Mouse (Mus musculus): ENCODE measurements around the gene Zbed5. TPM values are rescaled to one million over a fixed set of nuclear protein-coding genes. Genes with fewer than 3 reads are reported as not detected.
A peak's percentile ranks its signal among the peaks of the same experiment; 100 is the strongest.

Gene Zbed5
- total RNA-seq, 2 experiments from 2014 or later: 4.9 to 6.2 TPM

DNA sequence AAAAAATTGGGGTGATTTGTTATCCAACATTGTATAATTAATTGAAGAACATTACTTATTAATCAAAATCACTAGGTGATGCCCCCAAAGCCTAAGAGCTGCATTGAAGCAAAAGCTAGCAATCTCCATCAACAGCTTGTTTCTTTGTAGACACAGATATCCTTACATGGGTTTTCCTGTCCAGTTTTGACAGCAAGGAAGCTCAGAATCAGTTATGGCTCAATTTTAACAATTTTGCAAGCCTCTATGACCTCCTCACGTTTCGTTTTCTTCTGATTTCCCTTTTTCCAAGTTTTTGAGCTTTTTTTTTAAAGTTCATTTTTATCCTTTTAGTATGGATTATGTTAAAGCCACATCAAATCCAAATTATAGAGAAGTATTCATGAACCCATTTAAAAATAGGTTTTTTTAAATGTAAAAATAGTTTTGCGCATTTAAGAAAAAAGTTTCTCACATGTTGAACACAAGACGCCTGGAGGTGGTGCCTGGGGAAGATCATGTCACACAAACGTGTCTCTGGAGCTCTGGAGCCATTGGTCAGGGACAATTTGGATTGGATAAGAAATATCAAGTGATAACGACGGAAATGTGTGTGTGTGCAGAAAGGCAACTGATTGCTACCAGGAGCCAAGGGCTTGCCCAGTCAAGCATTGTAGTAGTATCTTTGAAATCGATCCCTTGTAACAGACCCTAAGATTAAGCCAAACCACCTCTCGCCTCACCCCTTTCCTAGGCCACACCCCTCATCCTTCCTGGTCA, 45.4 kb downstream of the Zbed5 start:
- DNase-seq (ENCODE audit: extremely low spot score in 1 of 2, low spot score in 2 of 2): no peak
- no peak for TF ChIP-seq CTCF (IDR thresholded peaks at IDR 0.05)
- intact Hi-C loops (cut with DNase I): loop anchor here (5.0 kb wide), 1 partner anchor 34 kb away; the partner anchor contains the start of gene Nupr1l
- H3K4me3 ChIP-seq: peak overlapping the region; percentile 52
- peak overlapping the region; percentile 66 for H3K27ac ChIP-seq

DNA sequence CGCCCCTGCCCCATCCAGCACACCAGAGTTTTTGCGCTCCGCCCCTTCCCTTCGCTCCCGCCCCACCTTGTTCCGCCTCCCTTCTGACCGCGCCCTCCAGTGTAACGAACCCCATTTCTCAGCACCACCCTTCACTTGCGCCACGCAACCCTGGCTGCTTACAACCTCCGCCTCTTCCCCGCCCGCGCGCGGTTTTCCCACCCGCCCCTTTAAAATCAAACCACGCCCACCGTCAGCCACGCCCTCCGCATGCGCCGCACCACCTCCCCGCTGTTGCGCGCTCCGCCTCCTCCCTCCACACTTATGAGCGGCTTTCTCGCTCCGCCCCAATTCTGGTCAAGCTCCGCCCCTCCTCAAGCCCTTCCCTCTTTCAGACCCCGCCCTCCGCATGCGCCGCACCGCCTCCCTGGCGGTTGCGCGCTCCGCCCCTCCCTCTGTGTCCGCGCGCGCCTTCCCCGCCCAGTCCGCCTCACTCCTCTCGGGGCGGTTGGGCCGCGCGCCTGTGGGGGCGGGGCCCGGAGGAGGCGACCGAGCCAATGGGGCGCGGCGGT, 46.0 kb downstream of the Zbed5 start, which contains the start of gene Vkorc1l1:
Vkorc1l1 (plus strand) TSS at position 476 of the 551 bp plus-strand sequence.
- peak; percentile 96 to 97 for DNase-seq (ENCODE audit: extremely low spot score in 1 of 2, low spot score in 2 of 2)
- TF ChIP-seq CTCF (IDR thresholded peaks at IDR 0.05): no peak
- Histone ChIP-seq H3K27ac (peak within 1 kb of the TSS; percentile 66), H3K4me3 (peak within 1 kb of the TSS; percentile 80)
- intact Hi-C loops (cut with DNase I): loop anchor here (5.0 kb wide), 1 partner anchor 34 kb away; the partner anchor contains the start of gene Nupr1l

DNA sequence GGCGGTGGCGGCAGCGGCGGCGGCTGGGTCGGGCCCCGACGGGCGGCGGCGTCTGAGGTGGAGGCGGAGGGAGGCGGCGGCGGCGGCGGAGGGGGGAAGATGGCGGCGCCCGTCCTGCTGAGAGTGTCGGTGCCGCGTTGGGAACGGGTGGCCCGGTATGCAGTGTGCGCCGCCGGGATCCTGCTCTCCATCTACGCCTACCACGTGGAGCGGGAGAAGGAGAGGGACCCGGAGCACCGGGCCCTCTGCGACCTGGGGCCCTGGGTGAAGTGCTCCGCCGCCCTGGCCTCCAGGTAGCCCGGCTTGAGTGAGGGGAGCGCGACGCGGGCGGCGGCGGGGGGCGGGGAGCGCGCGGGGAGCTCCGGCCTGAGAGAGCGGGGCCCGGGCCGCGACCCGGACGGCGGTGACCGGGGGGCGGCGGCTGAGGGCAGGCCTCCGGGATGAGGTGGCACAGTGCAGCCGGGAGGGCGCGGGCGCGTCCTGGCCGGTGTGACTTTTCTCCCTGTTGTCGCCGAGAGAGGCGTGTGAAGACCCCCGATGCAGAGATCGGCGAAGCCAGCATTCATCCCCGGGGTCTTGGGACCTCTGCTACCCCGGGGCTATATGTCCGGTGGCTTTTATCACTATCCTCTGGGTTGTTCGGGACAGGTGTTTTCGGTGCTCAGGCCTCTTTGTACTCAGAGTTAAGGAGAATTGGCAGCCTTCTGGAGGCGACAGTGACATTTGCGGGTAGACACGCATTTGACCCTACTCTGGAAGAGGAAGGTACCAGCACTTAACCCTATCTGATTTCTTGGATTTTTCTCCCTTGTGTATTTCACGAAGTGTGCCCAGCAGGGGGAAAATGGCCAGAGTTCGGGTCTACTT, 46.8 kb downstream of the Zbed5 start:
- peak overlapping the region; percentile 56 for H3K27ac ChIP-seq

DNA sequence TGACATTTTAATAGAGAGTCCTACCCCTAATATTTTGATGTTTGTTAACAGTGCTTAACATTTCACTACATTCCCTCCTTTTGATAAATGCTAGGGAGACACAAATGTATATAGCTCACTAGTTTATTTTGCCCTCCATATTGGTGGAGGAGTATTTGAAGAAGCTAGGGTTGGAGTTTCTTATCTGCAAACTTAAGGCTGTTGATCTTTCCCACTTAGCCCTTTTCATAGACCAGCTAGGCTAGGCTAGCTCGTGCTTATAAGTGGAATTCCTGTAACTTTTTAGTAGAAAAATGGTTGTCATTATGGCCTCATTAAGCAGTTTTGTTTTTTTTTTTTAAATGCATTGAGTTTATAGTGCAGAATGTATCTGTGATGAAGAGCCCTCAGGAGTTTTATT, 47.9 kb downstream of the Zbed5 start:
- DNase-seq (ENCODE audit: extremely low spot score in 1 of 2, low spot score in 2 of 2): no peak
- Histone ChIP-seq H3K27ac (no peak overlapping the region), H3K4me3 (no peak overlapping the region)
- no peak for TF ChIP-seq CTCF (IDR thresholded peaks at IDR 0.05)
- intact Hi-C loops (cut with DNase I): loop anchor here (5.0 kb wide), 1 partner anchor 36 kb away; the partner anchor contains the start of gene Nupr1l

More for the DNA sequence above, 46.8 kb downstream of the Zbed5 start:
- DNase-seq (ENCODE audit: extremely low spot score in 1 of 2, low spot score in 2 of 2): peak; percentile 21 to 40
- H3K4me3 ChIP-seq: peak overlapping the region; percentile 80
- peak; percentile 7 for TF ChIP-seq CTCF (IDR thresholded peaks at IDR 0.05)
- intact Hi-C loops (cut with DNase I): loop anchor here (5.0 kb wide), 1 partner anchor 35 kb away; the partner anchor contains the start of gene Nupr1l

DNA sequence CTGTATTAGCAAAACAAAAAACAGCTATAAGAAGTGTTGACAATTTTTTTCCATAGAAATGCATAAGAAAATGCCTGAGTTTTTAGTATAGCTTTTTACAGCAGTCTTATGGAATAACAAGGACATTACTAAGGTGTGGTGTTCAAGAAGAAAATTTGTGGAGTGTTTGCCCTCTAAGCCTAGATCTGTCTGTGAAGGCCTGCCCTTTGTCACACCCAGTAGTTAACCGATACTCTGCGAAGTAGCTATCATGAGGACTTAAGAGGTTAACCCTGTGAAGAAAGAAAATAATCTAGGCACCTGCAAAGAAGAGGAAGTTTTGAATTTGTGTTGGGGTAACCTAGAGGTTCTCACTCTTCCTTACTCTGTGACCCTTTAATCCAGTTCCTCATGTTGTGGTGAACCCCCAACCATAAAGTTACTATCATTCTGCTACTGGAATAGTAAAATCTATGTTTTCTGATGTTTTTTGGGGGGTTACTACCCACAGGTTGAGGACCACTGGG, 52.1 kb downstream of the Zbed5 start:
- Histone ChIP-seq H3K27ac (no peak overlapping the region), H3K4me3 (no peak overlapping the region)
- TF ChIP-seq CTCF (IDR thresholded peaks at IDR 0.05): no peak
- intact Hi-C loops (cut with DNase I): no loop called here
- no peak for DNase-seq (ENCODE audit: extremely low spot score in 1 of 2, low spot score in 2 of 2)

DNA sequence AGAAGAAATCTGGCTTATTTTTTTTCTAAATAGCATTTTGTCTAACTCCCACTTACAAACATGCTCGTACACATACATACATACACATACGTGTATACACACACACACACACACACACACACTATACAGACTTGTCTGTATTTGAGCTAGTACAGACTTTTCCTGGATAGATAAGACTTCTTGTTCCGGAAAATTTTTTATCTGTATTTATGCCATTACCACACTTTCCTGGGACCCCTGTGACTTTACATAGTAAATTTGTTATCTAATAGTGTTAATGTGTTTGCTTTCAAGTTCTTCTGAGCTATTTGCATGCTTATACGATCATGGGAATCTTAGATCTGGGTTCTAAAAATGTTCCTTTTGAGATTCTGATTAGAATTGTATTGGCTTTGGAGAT, 56.6 kb downstream of the Zbed5 start:
- intact Hi-C loops (cut with DNase I): no loop called here
- no peak for DNase-seq (ENCODE audit: extremely low spot score in 1 of 2, low spot score in 2 of 2)
- no peak for TF ChIP-seq CTCF (IDR thresholded peaks at IDR 0.05)
- no peak overlapping the region for H3K4me3 ChIP-seq
- no peak overlapping the region for H3K27ac ChIP-seq

Other genes with a start within 250 kb of the Zbed5 start
- 1 to 10 TPM; 6.8 to 6.9 TPM for gene Zfp11, start 225.6 kb upstream of the Zbed5 start, total RNA-seq (2021)
- gene Sept14, start 187.2 kb upstream of the Zbed5 start, total RNA-seq (2021): not detected
- gene Mrps17, start 180.2 kb upstream of the Zbed5 start, total RNA-seq (2021): 10 to 100 TPM; 78.0 to 87.8 TPM
- 10 to 100 TPM; 72.4 to 72.6 TPM for gene Nipsnap2, start 170.7 kb upstream of the Zbed5 start, total RNA-seq (2021)
- 10 to 100 TPM; 19.9 to 20.2 TPM for gene Psph, start 108.3 kb upstream of the Zbed5 start, total RNA-seq (2021)
- 10 to 100 TPM; 20.2 to 20.8 TPM for gene Sumf2, start 48.7 kb upstream of the Zbed5 start, total RNA-seq (2021)
- 100 to 1,000 TPM; 429 to 443 TPM for gene Chchd2, start 8.3 kb upstream of the Zbed5 start, total RNA-seq (2021)
- 10 to 100 TPM; 14.5 to 16.8 TPM for gene Phkg1, start 2.8 kb downstream of the Zbed5 start, total RNA-seq (2021)
- 1 to 10 TPM in 1 of 2 experiments, under 1 TPM in 1; 0.61 to 3.1 TPM for gene Nupr1l, start 12.8 kb downstream of the Zbed5 start, total RNA-seq (2021)
- 10 to 100 TPM; 43.9 to 48.6 TPM for gene Vkorc1l1, start 46.2 kb downstream of the Zbed5 start, total RNA-seq (2021)
- 10 to 100 TPM; 10.3 to 12.2 TPM for gene Gusb, start 107.3 kb downstream of the Zbed5 start, total RNA-seq (2021)
- gene Asl, start 133.5 kb downstream of the Zbed5 start, total RNA-seq (2021): 10 to 100 TPM; 15.7 to 23.5 TPM
- 10 to 100 TPM; 30.2 to 30.8 TPM for gene Crcp, start 133.6 kb downstream of the Zbed5 start, total RNA-seq (2021)
- gene Tpst1, start 177.6 kb downstream of the Zbed5 start, total RNA-seq (2021): 10 to 100 TPM; 34.0 to 34.1 TPM
- 10 to 100 TPM; 13.2 to 13.8 TPM for gene Kctd7, start 249.1 kb downstream of the Zbed5 start, total RNA-seq (2021)

Data from left cerebral cortex, adult 2 months (tissue).